Mouse (Mus musculus): ENCODE measurements around the gene Asb2.

Asb2 gene

GRCm38 (mm10) chr12:103272176-103272575, 83.6 kb downstream of the Asb2 start:
- DNase-seq (ENCODE audit: low read depth, low spot score), result peak; percentile 16

Data from telencephalon, adult 2 months (tissue).